Mouse (Mus musculus) thymus, postnatal 25 days (tissue): ENCODE measurements around the gene Klk1.
A peak's percentile ranks its signal among the peaks of the same experiment; 100 is the strongest.
"Not testable (repeated sequence)": the region's sequence is repeated elsewhere in the genome, so short reads cannot be mapped to it uniquely, and the experiment has no call there.

Source experiments
- DNase-seq: peaks from one replicate; pipeline ENCODE4 v3.0.0; 2022

The Klk1 gene

DNA sequence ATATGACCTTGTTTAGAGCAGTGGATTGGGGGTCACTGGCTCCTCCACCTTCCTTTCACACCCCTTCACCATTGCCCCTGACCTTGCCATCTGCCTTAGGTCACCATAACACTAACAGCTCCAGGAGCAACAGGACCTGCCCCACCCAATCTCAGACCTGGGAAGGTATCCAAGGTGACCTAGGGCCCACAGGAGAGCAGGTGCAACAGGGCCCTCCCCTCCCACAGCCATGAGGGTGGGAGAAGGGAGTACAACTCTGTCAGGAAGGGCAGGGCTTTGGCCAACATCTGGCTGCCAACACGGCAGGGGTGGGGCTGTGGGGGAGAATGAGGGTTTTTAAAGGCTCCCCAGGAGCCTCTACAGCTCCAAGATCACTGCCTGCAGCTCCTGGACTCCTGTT, at the start of gene Klk1:
Gene Klk1 (plus strand): TSS at position 285 of the 400 bp plus-strand sequence.
- DNase-seq, result no peak

DNA sequence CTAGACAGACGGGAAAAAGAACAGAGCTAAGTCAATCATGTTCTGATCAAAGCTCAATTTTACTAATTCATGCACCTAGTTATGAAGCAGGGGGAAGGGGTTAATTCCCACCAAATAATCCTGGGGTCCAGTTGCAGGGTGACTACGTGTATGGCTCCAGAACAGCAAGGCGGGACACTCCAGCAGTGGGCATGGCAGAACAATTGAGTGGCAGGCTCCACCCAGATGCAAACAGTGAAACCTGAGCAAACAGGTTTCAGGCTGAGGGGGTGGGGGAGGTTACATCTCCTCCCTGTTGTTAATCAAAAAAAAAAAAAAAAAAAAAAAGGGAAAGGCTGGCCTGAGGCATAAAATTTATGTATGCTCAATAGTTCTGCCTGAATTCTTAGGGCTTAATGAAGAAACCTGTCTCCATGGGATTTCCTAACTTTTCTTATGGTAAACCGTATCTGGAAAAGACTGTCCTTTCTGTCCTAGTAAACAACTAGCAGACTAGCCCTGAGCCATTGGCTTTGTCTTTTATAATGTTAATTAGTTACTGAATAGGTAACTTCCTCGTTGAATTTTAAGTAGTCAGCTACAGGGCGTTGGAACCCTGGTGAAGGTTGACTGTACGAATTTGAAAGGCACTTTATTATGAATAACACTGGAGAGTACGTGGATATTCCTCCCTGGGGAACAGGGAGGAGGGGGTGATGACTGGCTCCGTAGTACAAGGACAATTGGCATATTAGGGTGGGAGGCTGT, 45.7 kb upstream of the Klk1 start:
- DNase-seq, result no peak

DNA sequence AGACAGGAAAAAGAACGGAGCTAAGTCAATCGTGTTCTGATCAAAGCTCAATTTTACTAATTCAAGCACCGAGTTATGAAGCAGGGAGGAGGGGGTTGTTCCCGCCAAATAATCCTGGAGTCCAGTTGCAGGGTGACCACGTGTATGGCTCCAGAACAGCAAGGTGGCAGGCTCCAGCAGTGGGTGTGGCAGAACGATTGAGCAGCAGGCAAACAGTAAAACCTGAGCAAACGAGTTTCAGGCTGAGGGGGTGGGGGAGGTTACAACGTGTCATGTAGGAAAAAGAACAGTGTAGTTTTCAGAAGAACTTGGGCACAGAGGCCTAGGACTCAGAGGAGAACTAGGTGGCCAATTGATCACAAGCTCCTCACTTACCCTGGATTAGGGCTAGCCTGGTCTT, 38.6 kb upstream of the Klk1 start:
- DNase-seq, result not testable (repeated sequence)

DNA sequence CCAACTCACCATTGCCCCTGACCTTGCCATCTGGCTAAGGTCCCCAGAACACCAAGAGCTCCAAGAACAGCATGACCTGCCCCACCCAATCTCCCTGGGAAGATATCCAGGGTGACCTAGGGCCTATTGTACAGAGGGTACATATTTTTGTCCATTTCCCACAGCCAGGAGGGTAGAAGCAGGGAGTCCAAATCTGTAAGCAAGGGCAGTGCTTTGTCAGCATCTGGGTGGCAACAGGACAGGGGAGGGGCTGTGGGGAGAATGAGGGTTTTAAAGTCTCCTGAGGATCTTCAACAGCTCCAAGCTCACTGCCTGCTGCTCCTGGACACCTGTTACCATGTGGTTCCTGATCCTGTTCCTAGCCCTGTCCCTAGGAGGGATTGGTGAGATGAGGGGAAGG, 37.2 kb upstream of the Klk1 start, which contains the start of gene Klk1b24:
Gene Klk1b24 (plus strand): TSS at position 301 of the 400 bp plus-strand sequence.
- DNase-seq, result not testable (repeated sequence)

DNA sequence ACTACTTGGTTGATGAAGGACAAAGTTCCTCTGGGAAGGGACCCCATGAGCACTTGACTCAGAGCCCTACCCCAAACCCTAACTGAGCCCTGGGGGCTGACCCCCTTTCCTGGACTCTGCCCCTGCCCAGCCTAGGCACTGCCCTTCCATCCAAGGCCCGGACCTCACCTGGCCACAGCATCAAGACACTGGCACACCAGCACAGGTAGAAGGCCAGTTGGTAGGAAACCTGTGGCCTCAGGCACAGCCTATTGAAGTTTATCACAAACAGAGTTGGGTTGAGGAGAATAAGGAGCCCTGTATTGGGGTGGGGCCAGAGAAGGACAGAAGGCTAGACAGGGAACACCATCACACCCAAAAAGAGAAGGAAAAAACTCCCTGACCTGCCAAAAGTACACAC, 31.7 kb upstream of the Klk1 start:
- DNase-seq, result not testable (repeated sequence)

DNA sequence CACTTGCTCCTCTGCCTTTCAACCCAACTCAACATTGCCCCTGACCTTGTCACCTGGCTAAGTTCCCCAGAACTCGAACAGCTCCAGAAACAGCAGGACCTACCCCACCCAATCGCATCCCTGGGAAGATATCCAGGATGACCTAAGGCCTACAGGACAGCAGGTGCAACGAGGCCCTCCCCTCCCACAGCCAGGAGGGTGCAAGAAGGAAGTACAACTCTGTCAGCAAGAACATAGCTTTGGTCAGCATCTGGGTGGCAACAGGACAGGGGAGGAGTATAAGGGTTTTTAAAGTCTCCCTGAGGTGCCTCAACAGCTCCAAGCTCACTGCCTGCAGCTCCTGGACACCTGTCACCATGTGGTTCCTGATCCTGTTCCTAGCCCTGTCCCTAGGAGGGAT, 27.3 kb upstream of the Klk1 start, which contains the start of gene Klk1b3:
Gene Klk1b3 (plus strand): TSS at position 301 of the 400 bp plus-strand sequence.
- DNase-seq, result no peak

DNA sequence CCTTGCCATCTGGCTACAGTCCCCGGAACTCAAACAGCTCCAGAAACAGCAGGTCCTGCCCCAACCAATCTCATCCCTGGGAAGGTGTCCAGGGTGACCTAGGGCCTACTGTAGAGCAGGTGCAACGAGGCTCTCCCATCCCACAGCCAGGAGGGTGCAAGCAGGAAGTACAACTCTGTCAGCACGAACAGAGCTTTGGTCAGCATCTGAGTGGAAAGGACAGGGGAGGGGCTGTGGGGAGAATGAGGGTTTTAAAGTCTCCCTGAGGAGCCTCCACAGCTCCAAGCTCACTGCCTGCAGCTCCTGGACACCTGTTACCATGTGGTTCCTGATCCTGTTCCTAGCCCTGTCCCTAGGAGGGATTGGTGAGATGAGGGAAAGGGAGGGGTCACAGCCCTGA, 18.0 kb upstream of the Klk1 start, which contains the start of gene Klk1b4:
Gene Klk1b4 (plus strand): TSS at position 301 of the 400 bp plus-strand sequence.
- not testable (repeated sequence) for DNase-seq

DNA sequence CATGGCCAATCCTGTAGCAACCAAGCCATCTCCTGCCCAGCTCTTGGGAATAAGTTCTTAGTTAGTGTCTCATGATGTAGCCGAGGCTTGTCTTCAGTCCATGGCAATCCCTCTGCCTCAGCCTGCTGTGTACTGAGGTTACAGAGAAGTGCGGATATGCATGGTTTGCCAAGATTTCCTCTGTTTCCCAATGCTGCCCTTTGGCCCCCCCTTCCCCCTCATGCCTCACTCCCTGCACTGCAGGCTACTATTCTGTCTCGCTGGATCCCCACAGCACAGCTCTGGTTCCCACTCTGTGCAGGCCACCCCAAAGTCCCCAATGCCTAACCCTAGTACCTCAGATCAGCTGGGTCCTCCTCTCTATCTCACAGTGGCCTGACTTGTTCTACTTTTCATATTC, 16.9 kb upstream of the Klk1 start:
- DNase-seq, result no peak

DNA sequence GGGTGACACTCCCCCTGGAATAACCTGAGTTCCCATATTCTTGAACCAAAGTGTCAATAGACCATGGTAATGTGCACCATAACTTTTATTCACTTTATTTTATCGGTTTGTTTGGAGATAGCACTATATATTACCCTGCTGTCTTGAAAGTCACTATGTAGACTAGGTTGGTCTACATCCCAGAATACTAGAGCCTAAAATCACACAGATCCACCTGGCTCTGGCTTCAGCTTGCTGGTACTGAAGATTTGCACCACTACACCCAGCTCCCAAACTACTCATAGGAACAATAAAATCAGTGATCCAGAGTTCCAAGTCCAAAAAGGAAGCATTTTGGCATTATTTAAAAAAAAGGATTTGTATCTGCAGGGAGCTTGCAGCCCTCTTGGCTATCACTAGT, 9.5 kb upstream of the Klk1 start, which contains the start of gene Klk1b5:
Gene Klk1b5 (plus strand): TSS at position 301 of the 400 bp plus-strand sequence.
- DNase-seq, result no peak

DNA sequence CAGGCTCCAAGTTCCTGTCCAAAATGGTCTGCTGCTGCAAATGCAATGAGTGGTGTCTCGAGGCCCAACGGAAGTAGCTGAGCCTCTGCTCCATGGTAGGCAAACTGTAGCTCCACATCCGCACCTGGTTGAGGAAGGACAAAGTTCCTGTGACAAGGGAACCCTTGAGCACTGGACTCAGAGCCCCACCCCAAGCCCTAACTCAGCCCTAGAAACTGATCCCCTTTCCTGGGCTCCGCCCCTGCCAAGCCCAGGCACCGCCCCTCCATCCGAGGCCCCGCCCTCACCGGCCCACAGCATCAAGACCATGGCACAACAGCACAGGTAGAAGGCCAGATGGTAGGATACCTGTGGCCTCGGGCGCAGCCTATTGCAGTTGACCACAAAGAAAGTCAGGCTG, 3.6 kb upstream of the Klk1 start:
- DNase-seq, result not testable (repeated sequence)

DNA sequence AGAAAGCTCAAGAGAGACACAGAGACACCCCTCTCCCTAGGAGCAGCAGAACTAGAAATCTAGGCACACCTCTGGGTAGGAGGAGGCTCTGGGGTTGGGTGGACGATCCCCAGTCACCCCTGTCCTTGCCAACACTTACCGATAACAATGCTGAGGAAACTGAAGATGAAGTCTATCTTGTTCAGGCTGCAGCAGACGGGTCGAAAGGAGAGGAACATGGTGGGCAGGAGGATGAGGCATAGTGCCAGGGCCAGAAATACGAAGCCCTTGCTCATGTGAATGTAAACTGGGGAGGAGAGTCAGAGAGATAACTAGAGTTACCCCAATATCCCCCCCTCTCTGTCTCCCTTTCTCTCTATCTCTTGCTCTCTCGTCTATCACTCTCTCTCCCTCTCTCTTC, 2.8 kb upstream of the Klk1 start:
- DNase-seq, result not testable (repeated sequence)

DNA sequence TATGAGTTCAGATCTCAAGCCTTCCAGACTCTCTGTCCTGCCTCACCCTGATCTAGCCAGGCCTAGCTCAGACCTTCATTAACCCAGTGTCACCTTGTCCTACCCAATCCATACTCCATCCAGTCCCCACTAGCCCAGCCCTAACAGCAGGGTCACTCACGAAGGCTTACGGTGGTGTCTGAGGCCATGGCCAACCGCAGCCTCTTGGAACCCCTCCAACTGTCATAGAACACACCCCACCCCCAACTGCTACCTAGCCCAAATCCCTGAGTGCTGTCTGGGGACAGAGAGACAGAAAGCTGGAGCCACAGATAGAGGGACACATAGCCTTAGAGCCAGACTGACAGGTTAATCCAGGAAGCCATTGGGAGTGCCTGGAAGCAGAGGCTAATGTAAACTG, 10.7 kb downstream of the Klk1 start, which contains the start of gene Gm36864:
Gene Gm36864 (plus strand): TSS at position 269 of the 400 bp plus-strand sequence.
- no peak for DNase-seq

DNA sequence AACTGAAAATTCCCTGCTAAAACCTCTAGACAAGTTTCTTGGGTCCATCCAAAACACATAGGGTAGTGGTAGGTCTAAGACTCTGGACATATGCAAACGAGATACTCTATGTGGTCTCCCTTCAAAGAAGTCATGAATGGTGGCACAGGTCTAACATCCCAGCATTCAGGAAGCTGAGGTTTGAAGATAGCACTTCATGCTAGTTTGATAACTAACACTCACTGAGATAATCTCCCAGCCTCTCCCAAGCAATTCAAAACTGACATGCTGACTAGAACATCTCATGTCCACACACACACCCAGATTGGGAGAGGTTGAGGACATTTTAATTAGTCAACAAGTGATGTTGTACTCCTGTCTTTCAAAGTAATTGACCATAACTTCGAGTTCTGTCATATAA, 14.8 kb downstream of the Klk1 start:
- no peak for DNase-seq

DNA sequence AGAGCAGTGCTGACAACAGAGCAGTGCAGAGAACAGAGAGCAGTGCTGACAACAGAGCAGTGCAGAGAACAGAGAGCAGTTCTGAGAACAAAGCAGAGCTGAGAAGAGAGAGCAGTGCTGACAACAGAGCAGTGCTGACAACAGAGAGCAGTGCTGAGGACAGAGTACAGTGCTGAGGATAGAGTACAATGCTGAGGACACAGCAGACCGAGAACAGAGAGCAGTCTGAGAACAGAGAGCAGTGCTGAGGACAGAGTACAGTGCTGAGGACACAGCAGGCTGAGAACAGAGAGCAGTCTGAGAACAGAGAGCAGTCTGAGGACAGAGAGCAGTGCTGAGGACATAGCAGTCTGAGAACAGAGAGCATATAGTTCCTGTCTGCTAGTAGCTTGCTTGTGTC, 15.6 kb downstream of the Klk1 start:
- no peak for DNase-seq

DNA sequence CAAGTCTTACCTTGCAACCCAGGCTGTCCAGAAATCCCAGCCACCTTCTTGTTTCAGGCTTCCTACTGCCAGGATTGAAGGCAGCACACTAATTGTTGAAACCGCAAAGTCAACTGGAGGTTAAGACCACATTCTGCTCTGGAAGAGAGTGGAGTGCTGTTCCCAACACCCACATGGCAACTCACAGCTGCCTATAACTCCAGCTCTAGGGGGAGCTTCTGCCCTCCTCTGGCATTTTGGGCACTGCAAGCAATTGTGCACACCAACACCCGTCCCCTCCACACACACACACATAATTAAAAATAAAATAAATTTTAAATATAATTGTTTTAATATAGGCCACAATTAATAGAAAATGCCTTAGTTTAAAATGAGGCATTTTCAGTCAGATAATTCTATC, 16.0 kb downstream of the Klk1 start:
- no peak for DNase-seq

DNA sequence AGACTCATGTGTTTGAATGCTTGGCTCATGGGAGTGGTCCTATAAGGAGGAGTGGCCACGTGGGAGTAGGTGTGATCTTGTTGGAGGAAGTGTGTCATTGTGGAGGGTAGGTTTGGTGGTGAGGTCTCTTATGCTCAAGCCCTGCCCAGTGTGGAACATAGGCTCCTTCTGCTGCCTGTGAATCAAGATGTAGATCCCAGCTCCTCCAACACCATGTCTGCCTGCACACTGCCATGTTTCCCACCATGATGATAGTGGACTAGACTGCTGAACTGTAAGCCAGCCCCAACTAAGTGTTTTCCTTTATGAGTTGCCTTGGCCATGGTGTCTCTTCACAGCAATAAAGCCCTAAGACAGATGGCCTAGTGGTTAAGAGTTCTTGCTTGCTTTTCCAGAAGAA, 18.9 kb downstream of the Klk1 start:
- no peak for DNase-seq

DNA sequence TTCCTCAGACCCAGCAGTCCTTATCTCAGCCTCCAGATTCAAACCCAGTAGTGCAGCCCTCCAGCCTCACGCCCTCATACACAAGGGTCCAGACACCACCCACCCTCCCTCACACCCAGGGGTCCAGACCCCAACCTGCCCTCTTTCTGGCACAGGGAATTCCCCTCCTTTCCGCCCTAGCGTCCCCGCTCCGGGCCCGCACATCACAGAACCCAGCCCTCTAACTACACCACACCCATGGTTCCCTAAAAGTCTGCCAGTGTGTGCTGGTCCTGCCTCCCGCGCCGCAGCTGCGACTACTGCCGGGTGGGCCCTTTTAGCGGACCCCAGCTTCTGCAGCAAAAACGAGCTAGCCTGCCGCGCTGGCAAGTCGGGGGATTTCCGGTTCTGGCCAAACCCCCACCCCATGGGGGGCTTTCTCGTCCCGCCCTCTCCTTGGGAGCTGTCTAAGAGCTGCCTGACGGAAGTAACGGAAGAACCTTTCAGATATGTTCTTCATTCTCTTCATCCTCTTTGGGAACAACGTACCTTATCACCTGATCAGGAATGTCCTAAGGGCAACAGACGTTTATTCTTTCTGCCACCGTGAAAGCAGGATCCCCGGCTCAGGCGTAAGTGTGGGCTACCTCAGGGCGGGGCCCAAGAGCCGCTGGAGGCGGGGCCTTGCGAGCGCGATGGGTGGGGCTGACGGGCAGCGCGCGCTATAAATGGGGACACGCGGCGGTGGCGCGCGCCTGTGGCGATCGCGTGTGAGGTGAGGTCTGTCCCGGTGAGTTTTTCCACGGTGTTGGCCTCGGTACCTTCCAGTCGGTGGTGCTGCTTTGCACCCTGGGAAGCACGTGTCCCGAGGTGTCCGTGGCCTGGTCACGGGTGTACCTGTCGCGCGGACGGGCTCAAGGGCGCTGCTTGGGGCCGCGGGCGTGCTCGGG, 21.2 kb downstream of the Klk1 start, which contains the start of the genes 1700028J19Rik and 2410002F23Rik:
Gene 1700028J19Rik (minus strand): TSS at position 641 of the 929 bp plus-strand sequence.
Gene 2410002F23Rik (plus strand): TSS at position 668 of the 929 bp plus-strand sequence.
- DNase-seq, result peak; percentile 94

DNA sequence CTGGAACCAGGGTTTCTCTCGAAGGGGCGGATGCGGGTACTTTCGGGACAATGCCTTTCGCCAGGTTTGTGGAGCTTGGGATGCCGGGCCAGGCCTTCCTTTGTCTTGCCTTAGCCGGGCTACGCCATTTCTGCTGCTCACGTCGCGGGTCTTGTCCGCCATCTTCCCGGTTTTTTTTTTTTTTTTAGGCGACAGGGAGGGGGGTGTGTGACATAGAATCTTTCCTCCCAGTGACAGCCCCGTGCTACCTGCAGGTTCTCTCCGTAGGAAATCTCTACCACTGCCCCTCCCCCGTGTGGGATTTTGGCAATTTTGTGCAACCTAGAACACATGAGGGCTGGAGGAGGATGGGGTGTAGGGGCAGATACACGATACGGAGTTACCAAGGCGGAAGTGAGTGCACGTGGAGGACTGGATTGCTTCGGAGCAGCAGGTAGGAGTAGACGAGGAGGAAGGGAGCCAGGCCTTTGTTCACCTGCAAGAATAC, 21.9 kb downstream of the Klk1 start:
- DNase-seq, result peak; percentile 53

DNA sequence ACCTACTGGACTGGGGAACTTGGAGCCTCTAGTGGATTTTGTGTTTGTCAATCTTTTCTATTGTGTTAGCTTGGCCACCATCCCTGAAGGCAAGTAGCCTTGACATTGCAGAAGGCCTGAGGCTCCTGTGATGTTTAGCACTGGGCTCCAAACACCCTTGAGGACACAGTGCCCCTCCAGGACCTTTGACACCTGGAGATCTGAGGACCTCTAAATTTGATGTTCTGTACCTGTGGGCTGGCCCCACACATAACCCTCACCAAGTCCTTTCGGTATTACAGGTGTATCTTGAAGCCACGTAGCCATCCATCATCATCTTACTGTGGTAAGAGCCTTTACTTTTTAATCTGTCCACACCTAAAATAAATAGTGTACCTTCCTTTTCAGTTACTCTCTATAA, 22.8 kb downstream of the Klk1 start:
- no peak for DNase-seq

DNA sequence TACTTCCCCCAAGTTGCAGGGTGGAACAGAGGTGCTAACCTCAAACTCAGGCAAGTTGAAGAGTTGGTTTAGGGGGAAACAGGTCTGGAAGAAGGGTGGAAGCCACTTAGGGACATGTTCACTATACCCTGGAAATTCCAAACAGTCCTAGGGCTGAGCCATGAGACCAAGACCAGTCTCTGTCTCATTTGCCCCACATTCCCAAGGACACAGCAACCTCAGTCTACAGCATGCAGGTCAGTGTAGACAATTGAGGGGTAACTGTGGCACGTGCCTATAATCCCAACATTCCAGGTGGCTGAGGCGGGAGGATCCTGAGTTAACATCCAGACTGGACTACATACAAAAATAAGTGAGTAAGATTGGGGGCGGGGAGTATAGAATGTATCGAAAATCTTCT, 24.1 kb downstream of the Klk1 start:
- DNase-seq, result no peak

DNA sequence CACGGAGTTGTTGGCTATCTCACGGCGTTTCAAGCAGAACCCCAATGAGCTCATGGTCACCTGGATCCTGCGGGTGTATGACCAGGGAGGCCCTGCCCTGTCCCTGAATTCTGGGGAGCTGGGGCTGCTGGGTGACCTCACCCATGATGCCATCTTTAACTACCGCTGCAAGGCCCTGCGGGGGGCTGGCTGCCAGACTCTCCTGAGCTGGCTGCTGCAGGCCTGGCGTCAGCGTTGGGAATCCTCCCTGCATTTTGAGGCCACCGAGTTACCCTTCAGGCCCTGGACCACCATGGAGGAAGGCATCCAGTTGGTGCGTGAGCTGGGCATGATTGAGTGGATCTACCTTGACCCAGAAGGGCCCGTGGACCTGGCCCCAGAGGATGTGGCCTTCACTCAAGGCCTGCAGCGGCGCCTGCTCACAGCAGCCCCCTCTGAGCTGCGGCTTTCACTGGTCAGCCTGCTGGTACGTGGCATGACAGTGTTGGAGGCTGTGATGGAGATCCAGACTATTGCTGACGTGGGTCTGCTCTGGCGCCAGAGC, 25.6 kb downstream of the Klk1 start:
- not testable (repeated sequence) for DNase-seq

DNA sequence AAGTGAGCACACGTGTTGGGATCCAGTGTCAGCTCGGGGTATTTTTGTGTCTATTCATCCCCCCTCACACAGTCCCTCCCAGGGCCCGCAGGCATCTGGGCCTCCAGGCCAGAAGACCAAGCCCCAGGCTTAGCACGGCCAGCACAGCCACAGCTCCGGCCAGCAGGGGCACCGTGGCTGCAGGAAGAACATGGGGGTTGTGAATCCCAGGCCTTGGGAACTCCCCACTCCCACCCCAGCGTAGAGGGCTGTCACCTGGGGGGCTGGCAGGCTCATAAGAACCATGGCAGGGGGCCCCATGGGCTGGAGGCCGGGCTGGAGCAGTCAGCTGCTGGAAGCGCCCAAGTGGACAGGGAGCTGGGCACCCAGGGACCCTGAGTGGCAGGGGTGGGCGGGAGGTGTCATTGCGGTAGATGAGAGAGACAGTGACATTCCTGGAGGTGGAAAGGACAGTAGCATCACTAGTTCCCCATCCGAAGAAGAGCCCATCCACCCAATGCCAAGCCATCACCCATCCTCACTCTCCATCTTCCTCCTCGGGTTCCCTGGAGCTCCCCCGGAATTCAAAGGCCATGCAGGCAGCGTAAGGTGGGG, 28.0 kb downstream of the Klk1 start:
- no peak for DNase-seq
